Mouse (Mus musculus): ENCODE data around the gene Gba. TPM values are rescaled to one million over a fixed set of nuclear protein-coding genes. Genes with fewer than 3 reads are reported as not detected.
A peak's percentile ranks its signal among the peaks of the same experiment; 100 is the strongest.

Gene Gba
- polyA plus RNA-seq, 1 experiment from 2014 or later = 98.5 TPM

GRCm38 (mm10) chr3:89219546-89219945 lies 16.8 kb downstream of the Gba start:
- Histone ChIP-seq H3K27ac (replicated peaks) (no peak overlapping the region), H3K4me3 (ENCODE audit: low read depth, low read length) (no peak overlapping the region), H3K4me2 (replicated peaks; ENCODE audit: low read depth) (no peak overlapping the region), H3K27me3 (ENCODE audit: control insufficient read depth, insufficient read depth, low read length) (no peaks in the 10 kb centered on the region), H3K4me1 (replicated peaks; ENCODE audit: control insufficient read depth, insufficient read depth) (no peaks in the 10 kb centered on the region; the same call in 1 of the 2 replicates), H3K9ac (ENCODE audit: low read length) (no peak overlapping the region), H3K9me3 (ENCODE audit: control insufficient read depth, low read length) (no peaks in the 10 kb centered on the region), H3K36me3 (ENCODE audit: control insufficient read depth, insufficient read depth, low read length) (peaks cover 3% of the 10 kb centered on the region; the same call in 1 of the 2 replicates)
- ATAC-seq (ENCODE audit: low FRiP score, low TSS enrichment) (no peak), DNase-seq (ENCODE audit: low spot score) (no peak)
- WGBS = 39% methylated on average over 8 of the region's 8 CpGs
- TF ChIP-seq CTCF (IDR thresholded peaks at IDR 0.05; ENCODE audit: low read depth) = no peak
- no peak for TF ChIP-seq EP300 (optimal IDR thresholded peaks at IDR 0.05)

DNA sequence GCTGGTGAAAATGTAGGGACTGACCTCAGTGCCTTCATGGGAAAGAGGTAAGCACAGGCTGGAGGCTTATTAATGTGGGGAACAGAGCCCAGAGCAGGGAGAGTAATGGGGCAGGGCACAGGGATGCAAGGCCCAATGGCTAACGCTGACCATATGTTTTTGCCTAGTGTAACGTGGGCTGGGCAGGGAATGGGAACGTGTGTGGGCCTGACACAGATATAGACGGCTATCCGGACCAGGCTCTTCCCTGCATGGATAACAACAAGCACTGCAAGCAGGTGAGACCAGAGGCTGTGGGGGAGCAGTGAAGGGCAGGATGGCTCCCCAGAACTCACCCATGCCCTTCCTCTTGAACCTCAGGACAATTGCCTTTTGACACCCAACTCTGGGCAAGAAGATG lies 18.4 kb downstream of the Gba start:
- no peak for ATAC-seq (ENCODE audit: low FRiP score, low TSS enrichment)
- no peak for DNase-seq (ENCODE audit: low spot score)
- 75% methylated on average over 5 of the region's 5 CpGs for WGBS

GRCm38 (mm10) chr3:89224796-89225195 lies 22.1 kb downstream of the Gba start:
- H3K27ac ChIP-seq (replicated peaks) = no peak overlapping the region
- H3K4me2 ChIP-seq (replicated peaks; ENCODE audit: low read depth) = no peak overlapping the region
- H3K9me3 ChIP-seq (ENCODE audit: control insufficient read depth, low read length) = no peaks in the 10 kb centered on the region
- H3K27me3 ChIP-seq (ENCODE audit: control insufficient read depth, insufficient read depth, low read length) = no peaks in the 10 kb centered on the region
- H3K4me3 ChIP-seq (ENCODE audit: low read depth, low read length) = no peak overlapping the region
- H3K4me1 ChIP-seq (replicated peaks; ENCODE audit: control insufficient read depth, insufficient read depth) = peaks cover 3% of the 10 kb centered on the region; the same call in 1 of the 2 replicates
- ATAC-seq (ENCODE audit: low FRiP score, low TSS enrichment) (no peak), DNase-seq (ENCODE audit: low spot score) (no peak)
- TF ChIP-seq EP300 (optimal IDR thresholded peaks at IDR 0.05) (no peak), CTCF (IDR thresholded peaks at IDR 0.05; ENCODE audit: low read depth) (no peak)
- no peak overlapping the region for H3K9ac ChIP-seq (ENCODE audit: low read length)
- WGBS = 78% methylated on average over 11 of the region's 11 CpGs
- peaks cover 4% of the 10 kb centered on the region; the same call in 1 of the 2 replicates for H3K36me3 ChIP-seq (ENCODE audit: control insufficient read depth, insufficient read depth, low read length)

More for the DNA sequence above, 18.4 kb downstream of the Gba start:
- Histone ChIP-seq H3K4me3 (ENCODE audit: low read depth, low read length) (no peak overlapping the region), H3K27me3 (ENCODE audit: control insufficient read depth, insufficient read depth, low read length) (no peaks in the 10 kb centered on the region), H3K9ac (ENCODE audit: low read length) (no peak overlapping the region), H3K4me1 (replicated peaks; ENCODE audit: control insufficient read depth, insufficient read depth) (no peaks in the 10 kb centered on the region), H3K4me2 (replicated peaks; ENCODE audit: low read depth) (no peak overlapping the region), H3K9me3 (ENCODE audit: control insufficient read depth, low read length) (no peaks in the 10 kb centered on the region), H3K36me3 (ENCODE audit: control insufficient read depth, insufficient read depth, low read length) (peaks cover 4% of the 10 kb centered on the region; the same call in 1 of the 2 replicates), H3K27ac (replicated peaks) (no peak overlapping the region)
- TF ChIP-seq CTCF (IDR thresholded peaks at IDR 0.05; ENCODE audit: low read depth) = no peak
- no peak for TF ChIP-seq EP300 (optimal IDR thresholded peaks at IDR 0.05)

DNA sequence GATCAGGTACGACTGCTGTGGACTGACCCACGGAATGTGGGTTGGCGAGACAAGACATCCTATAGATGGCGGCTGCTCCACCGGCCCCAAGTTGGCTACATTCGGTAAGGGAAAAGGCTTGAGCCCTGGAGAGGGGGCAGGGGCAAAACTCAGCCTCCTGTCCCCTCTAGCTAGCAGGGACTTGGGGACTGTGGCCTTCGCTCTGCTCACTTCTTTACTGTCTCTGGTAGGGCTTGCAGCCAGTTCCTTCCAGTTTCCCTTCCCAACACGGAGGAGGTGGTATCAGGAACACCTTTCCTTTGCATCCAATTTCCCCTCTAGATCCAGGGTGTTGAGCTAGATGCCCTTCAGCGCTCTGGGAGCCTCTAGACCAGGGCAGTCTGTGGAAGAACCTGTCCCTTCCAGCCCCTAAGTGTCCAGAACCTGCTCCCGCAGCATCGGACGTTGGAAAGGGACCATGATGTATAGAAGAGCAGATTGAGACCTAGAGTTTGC lies 22.6 kb downstream of the Gba start:
- ATAC-seq (ENCODE audit: low FRiP score, low TSS enrichment) = no peak
- no peak overlapping the region for H3K4me2 ChIP-seq (replicated peaks; ENCODE audit: low read depth)

GRCm38 (mm10) chr3:89225918-89226317 lies 23.2 kb downstream of the Gba start:
- Histone ChIP-seq H3K4me3 (ENCODE audit: low read depth, low read length) (no peak overlapping the region), H3K4me1 (replicated peaks; ENCODE audit: control insufficient read depth, insufficient read depth) (peaks cover 3% of the 10 kb centered on the region; the same call in 1 of the 2 replicates), H3K27ac (replicated peaks) (no peak overlapping the region), H3K36me3 (ENCODE audit: control insufficient read depth, insufficient read depth, low read length) (peaks cover 4% of the 10 kb centered on the region; the same call in 1 of the 2 replicates), H3K9ac (ENCODE audit: low read length) (0 out of 2 replicates have a peak overlapping the region, but pooled peaks have one; percentile 23), H3K27me3 (ENCODE audit: control insufficient read depth, insufficient read depth, low read length) (no peaks in the 10 kb centered on the region), H3K4me2 (replicated peaks; ENCODE audit: low read depth) (no peak overlapping the region), H3K9me3 (ENCODE audit: control insufficient read depth, low read length) (no peaks in the 10 kb centered on the region)
- 67% methylated on average over 4 of the region's 4 CpGs for WGBS
- ATAC-seq (ENCODE audit: low FRiP score, low TSS enrichment) = no peak
- no peak for DNase-seq (ENCODE audit: low spot score)
- TF ChIP-seq EP300 (optimal IDR thresholded peaks at IDR 0.05) = no peak
- no peak for TF ChIP-seq CTCF (IDR thresholded peaks at IDR 0.05; ENCODE audit: low read depth)

More for the DNA sequence above, 22.6 kb downstream of the Gba start:
- Histone ChIP-seq H3K9ac (ENCODE audit: low read length) (no peak overlapping the region), H3K9me3 (ENCODE audit: control insufficient read depth, low read length) (no peaks in the 10 kb centered on the region), H3K4me3 (ENCODE audit: low read depth, low read length) (no peak overlapping the region), H3K36me3 (ENCODE audit: control insufficient read depth, insufficient read depth, low read length) (peaks cover 4% of the 10 kb centered on the region; the same call in 1 of the 2 replicates), H3K27ac (replicated peaks) (no peak overlapping the region), H3K4me1 (replicated peaks; ENCODE audit: control insufficient read depth, insufficient read depth) (peaks cover 3% of the 10 kb centered on the region; the same call in 1 of the 2 replicates), H3K27me3 (ENCODE audit: control insufficient read depth, insufficient read depth, low read length) (no peaks in the 10 kb centered on the region)
- no peak for TF ChIP-seq CTCF (IDR thresholded peaks at IDR 0.05; ENCODE audit: low read depth)
- no peak for DNase-seq (ENCODE audit: low spot score)
- WGBS = 59% methylated on average over 12 of the region's 12 CpGs

- H3K9ac ChIP-seq (ENCODE audit: low read length) = 0 out of 2 replicates have a peak overlapping the region, but pooled peaks have one; percentile 23
Observed at GRCm38 (mm10) chr3:89226361-89226760, 23.6 kb downstream of the Gba start.

More at GRCm38 (mm10) chr3:89226361-89226760, 23.6 kb downstream of the Gba start:
- peaks cover 3% of the 10 kb centered on the region; the same call in 1 of the 2 replicates for H3K4me1 ChIP-seq (replicated peaks; ENCODE audit: control insufficient read depth, insufficient read depth)
- no peak for ATAC-seq (ENCODE audit: low FRiP score, low TSS enrichment)
- no peak for DNase-seq (ENCODE audit: low spot score)
- 49% methylated on average over 11 of the region's 11 CpGs for WGBS
- TF ChIP-seq EP300 (optimal IDR thresholded peaks at IDR 0.05) = no peak
- no peak for TF ChIP-seq CTCF (IDR thresholded peaks at IDR 0.05; ENCODE audit: low read depth)
- no peaks in the 10 kb centered on the region for H3K9me3 ChIP-seq (ENCODE audit: control insufficient read depth, low read length)
- no peak overlapping the region for H3K4me3 ChIP-seq (ENCODE audit: low read depth, low read length)
- no peak overlapping the region; the same call in 1 of the 2 replicates for H3K4me2 ChIP-seq (replicated peaks; ENCODE audit: low read depth)
- H3K27ac ChIP-seq (replicated peaks) = no peak overlapping the region
- H3K36me3 ChIP-seq (ENCODE audit: control insufficient read depth, insufficient read depth, low read length) = peaks cover 4% of the 10 kb centered on the region; the same call in 1 of the 2 replicates
- no peaks in the 10 kb centered on the region for H3K27me3 ChIP-seq (ENCODE audit: control insufficient read depth, insufficient read depth, low read length)

Measured in stomach, postnatal 0 days (tissue).